Mouse (Mus musculus): Measurements from ENCODE around the gene Dld. TPM values are rescaled to one million over a fixed set of nuclear protein-coding genes. Genes with fewer than 3 reads are reported as not detected.

Dld gene
- 3.1 and 3.5 TPM in 2 replicates for polyA plus RNA-seq (2012; rRNA removed; ENCODE audit: low replicate concordance)

GRCm38 (mm10) chr12:31350944-31351928 is at the start of gene Dld:
Dld (minus strand) TSS chr12:31351453.

DNA sequence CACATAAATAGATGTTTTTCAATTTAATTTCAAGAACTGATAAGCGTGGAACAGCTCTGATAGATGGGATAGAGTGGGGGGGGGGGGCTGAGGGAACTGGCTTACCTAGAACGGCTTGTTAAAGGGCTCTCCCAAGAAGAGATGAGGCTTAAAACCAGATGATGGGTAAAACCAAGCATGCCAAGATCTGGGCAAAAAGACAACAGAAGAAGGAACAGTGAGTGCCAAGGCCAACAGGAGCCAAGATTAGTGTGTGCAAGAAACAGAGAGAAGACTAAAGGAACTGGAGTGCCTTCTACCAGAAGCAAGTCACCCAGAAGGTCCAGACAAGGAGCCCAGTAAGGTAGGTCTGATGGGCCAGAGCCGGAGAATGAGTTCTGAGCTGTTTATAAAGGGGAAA is 39.3 kb upstream of the Dld start, which contains the start of gene Slc26a3:
Gene Slc26a3, plus strand, starts transcription at position 301 of the 400 bp plus-strand sequence.

Other genes with a start within 250 kb of the Dld start
- gene Gm6993, start 110.7 kb downstream of the Dld start, polyA plus RNA-seq (2012; rRNA removed; ENCODE audit: low replicate concordance), result not detected in 2 replicates
- 8.7 and 11.4 TPM in 2 replicates for gene Lamb1, start 86.2 kb downstream of the Dld start, polyA plus RNA-seq (2012; rRNA removed; ENCODE audit: low replicate concordance)
- 14.5 and 34.3 TPM in 2 replicates for gene Slc26a3, start 39.4 kb upstream of the Dld start, polyA plus RNA-seq (2012; rRNA removed; ENCODE audit: low replicate concordance)
- 2.3 and 2.8 TPM in 2 replicates for gene Cbll1, start 148.2 kb upstream of the Dld start, polyA plus RNA-seq (2012; rRNA removed; ENCODE audit: low replicate concordance)
- 0.02 TPM in 1 of 2 replicates, not detected in the other for gene Slc26a4, start 208.5 kb upstream of the Dld start, polyA plus RNA-seq (2012; rRNA removed; ENCODE audit: low replicate concordance)